Mouse (Mus musculus): ENCODE data around the gene Cx3cl1. TPM values are rescaled to one million over a fixed set of nuclear protein-coding genes. Genes with fewer than 3 reads are reported as not detected.

Gene Cx3cl1
- polyA plus RNA-seq, 1 experiment, result 3.2 TPM

GRCm38 (mm10) chr8:94735426-94736094 lies 36.2 kb upstream of the Cx3cl1 start:
- no peak overlapping the region for H3K4me3 ChIP-seq (ENCODE audit: low read depth, low read length)
- no peaks in the 10 kb centered on the region for H3K9me3 ChIP-seq (replicated peaks; ENCODE audit: control insufficient read depth, insufficient read depth, low read length, poor library complexity, severe bottlenecking)
- H3K27me3 ChIP-seq (ENCODE audit: control insufficient read depth, insufficient read depth, low read length, poor library complexity, severe bottlenecking), result no peaks in the 10 kb centered on the region
- H3K36me3 ChIP-seq (ENCODE audit: control insufficient read depth, insufficient read depth, low read length, poor library complexity, severe bottlenecking), result no peaks in the 10 kb centered on the region
- no peaks in the 10 kb centered on the region for H3K4me1 ChIP-seq (ENCODE audit: control insufficient read depth, insufficient read depth, low read length)
- no peak overlapping the region for H3K27ac ChIP-seq (ENCODE audit: insufficient read depth, low read length)
- TF ChIP-seq CTCF (IDR thresholded peaks at IDR 0.05; ENCODE audit: low read depth, low read length) (no peak), POLR2A (IDR thresholded peaks at IDR 0.05; ENCODE audit: insufficient read depth, low read length) (no peak), EP300 (IDR thresholded peaks at IDR 0.05; ENCODE audit: insufficient read depth, low read depth, low read length) (no peak)
- no peak overlapping the region for H3K9ac ChIP-seq (ENCODE audit: low read depth, poor library complexity, severe bottlenecking)

GRCm38 (mm10) chr8:94739829-94740228 lies 32.0 kb upstream of the Cx3cl1 start:
- Histone ChIP-seq H3K9me3 (replicated peaks; ENCODE audit: control insufficient read depth, insufficient read depth, low read length, poor library complexity, severe bottlenecking) (no peaks in the 10 kb centered on the region), H3K27me3 (ENCODE audit: control insufficient read depth, insufficient read depth, low read length, poor library complexity, severe bottlenecking) (no peaks in the 10 kb centered on the region), H3K27ac (ENCODE audit: insufficient read depth, low read length) (no peak overlapping the region), H3K4me1 (ENCODE audit: control insufficient read depth, insufficient read depth, low read length) (no peaks in the 10 kb centered on the region), H3K9ac (ENCODE audit: low read depth, poor library complexity, severe bottlenecking) (no peak overlapping the region), H3K4me3 (ENCODE audit: low read depth, low read length) (no peak overlapping the region), H3K36me3 (ENCODE audit: control insufficient read depth, insufficient read depth, low read length, poor library complexity, severe bottlenecking) (no peaks in the 10 kb centered on the region)
- no peak for TF ChIP-seq EP300 (IDR thresholded peaks at IDR 0.05; ENCODE audit: insufficient read depth, low read depth, low read length)
- no peak for TF ChIP-seq POLR2A (IDR thresholded peaks at IDR 0.05; ENCODE audit: insufficient read depth, low read length)
- TF ChIP-seq CTCF (IDR thresholded peaks at IDR 0.05; ENCODE audit: low read depth, low read length), result no peak

GRCm38 (mm10) chr8:94740591-94740990 lies 31.2 kb upstream of the Cx3cl1 start:
- no peak overlapping the region for H3K27ac ChIP-seq (ENCODE audit: insufficient read depth, low read length)
- H3K9me3 ChIP-seq (replicated peaks; ENCODE audit: control insufficient read depth, insufficient read depth, low read length, poor library complexity, severe bottlenecking), result no peaks in the 10 kb centered on the region
- H3K36me3 ChIP-seq (ENCODE audit: control insufficient read depth, insufficient read depth, low read length, poor library complexity, severe bottlenecking), result no peaks in the 10 kb centered on the region
- H3K27me3 ChIP-seq (ENCODE audit: control insufficient read depth, insufficient read depth, low read length, poor library complexity, severe bottlenecking), result no peaks in the 10 kb centered on the region
- H3K4me3 ChIP-seq (ENCODE audit: low read depth, low read length), result no peak overlapping the region
- H3K4me1 ChIP-seq (ENCODE audit: control insufficient read depth, insufficient read depth, low read length), result no peaks in the 10 kb centered on the region
- no peak for TF ChIP-seq CTCF (IDR thresholded peaks at IDR 0.05; ENCODE audit: low read depth, low read length)
- TF ChIP-seq EP300 (IDR thresholded peaks at IDR 0.05; ENCODE audit: insufficient read depth, low read depth, low read length), result no peak
- TF ChIP-seq POLR2A (IDR thresholded peaks at IDR 0.05; ENCODE audit: insufficient read depth, low read length), result no peak
- no peak overlapping the region for H3K9ac ChIP-seq (ENCODE audit: low read depth, poor library complexity, severe bottlenecking)

- no peak overlapping the region for H3K9ac ChIP-seq (ENCODE audit: low read depth, poor library complexity, severe bottlenecking)
- H3K27me3 ChIP-seq (ENCODE audit: control insufficient read depth, insufficient read depth, low read length, poor library complexity, severe bottlenecking), result no peaks in the 10 kb centered on the region
- H3K27ac ChIP-seq (ENCODE audit: insufficient read depth, low read length), result no peak overlapping the region
- no peak for TF ChIP-seq CTCF (IDR thresholded peaks at IDR 0.05; ENCODE audit: low read depth, low read length)
- no peak for TF ChIP-seq EP300 (IDR thresholded peaks at IDR 0.05; ENCODE audit: insufficient read depth, low read depth, low read length)
- TF ChIP-seq POLR2A (IDR thresholded peaks at IDR 0.05; ENCODE audit: insufficient read depth, low read length), result no peak
- no peaks in the 10 kb centered on the region for H3K36me3 ChIP-seq (ENCODE audit: control insufficient read depth, insufficient read depth, low read length, poor library complexity, severe bottlenecking)
- H3K9me3 ChIP-seq (replicated peaks; ENCODE audit: control insufficient read depth, insufficient read depth, low read length, poor library complexity, severe bottlenecking), result no peaks in the 10 kb centered on the region
- H3K4me1 ChIP-seq (ENCODE audit: control insufficient read depth, insufficient read depth, low read length), result no peaks in the 10 kb centered on the region
- H3K4me3 ChIP-seq (ENCODE audit: low read depth, low read length), result no peak overlapping the region
Measured at GRCm38 (mm10) chr8:94741726-94742125, 30.1 kb upstream of the Cx3cl1 start.

GRCm38 (mm10) chr8:94744484-94744883 lies 27.3 kb upstream of the Cx3cl1 start:
- Histone ChIP-seq H3K36me3 (ENCODE audit: control insufficient read depth, insufficient read depth, low read length, poor library complexity, severe bottlenecking) (no peaks in the 10 kb centered on the region), H3K4me3 (ENCODE audit: low read depth, low read length) (no peak overlapping the region), H3K27ac (ENCODE audit: insufficient read depth, low read length) (no peak overlapping the region), H3K4me1 (ENCODE audit: control insufficient read depth, insufficient read depth, low read length) (no peaks in the 10 kb centered on the region), H3K9me3 (replicated peaks; ENCODE audit: control insufficient read depth, insufficient read depth, low read length, poor library complexity, severe bottlenecking) (no peaks in the 10 kb centered on the region), H3K27me3 (ENCODE audit: control insufficient read depth, insufficient read depth, low read length, poor library complexity, severe bottlenecking) (no peaks in the 10 kb centered on the region), H3K9ac (ENCODE audit: low read depth, poor library complexity, severe bottlenecking) (no peak overlapping the region)
- no peak for TF ChIP-seq EP300 (IDR thresholded peaks at IDR 0.05; ENCODE audit: insufficient read depth, low read depth, low read length)
- no peak for TF ChIP-seq CTCF (IDR thresholded peaks at IDR 0.05; ENCODE audit: low read depth, low read length)
- TF ChIP-seq POLR2A (IDR thresholded peaks at IDR 0.05; ENCODE audit: insufficient read depth, low read length), result no peak

GRCm38 (mm10) chr8:94744972-94745371 lies 26.8 kb upstream of the Cx3cl1 start:
- H3K9me3 ChIP-seq (replicated peaks; ENCODE audit: control insufficient read depth, insufficient read depth, low read length, poor library complexity, severe bottlenecking), result no peaks in the 10 kb centered on the region
- H3K4me1 ChIP-seq (ENCODE audit: control insufficient read depth, insufficient read depth, low read length), result no peaks in the 10 kb centered on the region
- H3K36me3 ChIP-seq (ENCODE audit: control insufficient read depth, insufficient read depth, low read length, poor library complexity, severe bottlenecking), result no peaks in the 10 kb centered on the region
- H3K27me3 ChIP-seq (ENCODE audit: control insufficient read depth, insufficient read depth, low read length, poor library complexity, severe bottlenecking), result no peaks in the 10 kb centered on the region
- H3K4me3 ChIP-seq (ENCODE audit: low read depth, low read length), result no peak overlapping the region
- no peak overlapping the region for H3K27ac ChIP-seq (ENCODE audit: insufficient read depth, low read length)
- H3K9ac ChIP-seq (ENCODE audit: low read depth, poor library complexity, severe bottlenecking), result no peak overlapping the region
- TF ChIP-seq POLR2A (IDR thresholded peaks at IDR 0.05; ENCODE audit: insufficient read depth, low read length), result no peak
- no peak for TF ChIP-seq EP300 (IDR thresholded peaks at IDR 0.05; ENCODE audit: insufficient read depth, low read depth, low read length)
- TF ChIP-seq CTCF (IDR thresholded peaks at IDR 0.05; ENCODE audit: low read depth, low read length), result no peak
